Mouse (Mus musculus) cerebellum, postnatal 36 days (tissue): ENCODE measurements around the gene Tcf12.

Experiments used
- DNase-seq, 2 experiments: peaks; one replicate each; pipeline ENCODE4 v3.0.0; 2021 to 2022; ENCODE audit warnings: mixed read lengths in 2 of 2

The Tcf12 gene

DNA sequence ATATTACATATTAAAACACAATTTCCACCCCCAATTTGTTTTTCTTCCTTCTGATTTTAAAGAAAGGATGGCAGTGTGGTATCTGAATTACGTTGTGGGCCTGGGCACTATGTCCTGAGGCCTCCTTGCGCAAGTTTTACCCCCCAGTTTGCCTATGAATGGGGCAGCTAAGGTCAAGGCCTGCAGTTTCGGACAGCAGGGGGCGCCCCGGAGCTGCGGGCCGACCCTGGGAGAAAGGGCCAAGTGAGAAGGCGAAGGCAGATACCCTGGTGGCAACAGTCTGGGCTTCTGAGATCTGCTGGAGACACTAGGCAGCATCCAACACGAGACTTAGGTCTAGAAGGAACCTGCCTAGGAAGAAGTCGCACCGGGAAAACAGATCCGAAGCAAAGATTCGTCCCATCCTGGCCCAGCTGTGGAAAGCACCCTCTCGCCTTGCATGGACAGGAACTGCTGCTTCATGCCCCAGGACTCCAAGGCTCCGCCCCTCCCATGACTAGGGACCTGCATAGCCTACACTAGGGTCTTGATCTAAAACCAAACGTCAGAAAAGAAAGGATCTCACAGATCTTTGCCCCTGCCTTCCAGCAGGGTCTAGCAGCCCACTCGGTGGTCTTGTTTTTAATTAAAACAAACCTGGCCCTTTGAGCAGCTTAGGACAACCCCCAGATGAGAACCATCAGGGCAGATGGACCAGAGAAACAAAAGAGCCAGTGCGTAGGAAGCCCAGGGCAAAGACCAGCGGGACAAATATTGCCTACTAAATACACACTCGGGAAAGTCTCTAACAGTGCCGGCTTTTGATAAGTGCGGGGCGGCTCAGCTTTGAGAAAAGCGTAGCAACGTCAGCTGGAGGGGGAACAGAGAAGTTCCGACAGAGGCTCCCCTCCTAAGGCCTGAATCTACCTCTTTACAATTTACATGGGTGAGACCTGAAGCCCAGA is 279.6 kb downstream of the Tcf12 start:
- peak; percentile 63 to 71 for DNase-seq

DNA sequence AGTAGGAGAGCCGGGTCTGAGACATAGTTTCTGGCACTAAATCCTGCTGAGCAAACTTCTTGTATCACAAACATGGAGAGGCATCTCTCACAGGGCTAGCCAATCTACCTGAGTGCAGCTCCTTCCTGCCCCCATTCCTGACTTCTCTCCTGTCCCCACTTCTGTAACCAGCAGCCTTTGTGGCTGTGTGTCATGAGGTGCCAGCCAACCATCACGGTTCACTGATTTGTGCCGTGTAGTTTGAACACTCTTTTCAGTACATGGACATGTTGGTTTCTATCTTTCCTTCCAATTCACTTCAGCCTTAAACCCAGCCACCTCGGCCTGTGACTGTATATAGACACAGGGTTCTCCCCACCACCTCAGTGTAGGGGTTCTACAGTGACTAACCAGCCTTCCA is 280.7 kb downstream of the Tcf12 start:
- no peak for DNase-seq

DNA sequence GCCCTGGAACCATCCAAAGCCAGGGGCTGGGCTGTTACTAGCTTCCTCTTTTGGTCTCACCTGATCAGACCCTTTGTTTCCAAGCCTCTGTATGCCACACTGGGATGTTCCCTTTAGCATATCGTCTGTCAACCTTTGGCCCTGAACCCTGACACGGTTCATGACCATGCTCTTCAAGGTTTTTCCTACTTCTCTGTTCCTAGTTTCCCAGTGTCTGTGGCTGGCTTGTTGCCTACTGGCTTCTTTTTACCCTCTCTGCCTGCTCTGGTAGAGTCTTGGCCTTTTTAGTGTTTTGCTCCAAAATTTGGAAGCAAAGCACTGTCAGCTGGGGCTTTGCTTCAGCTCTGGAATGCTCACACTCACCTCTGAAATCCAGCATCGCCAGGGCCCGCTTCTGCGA is 281.3 kb downstream of the Tcf12 start:
- DNase-seq = no peak

DNA sequence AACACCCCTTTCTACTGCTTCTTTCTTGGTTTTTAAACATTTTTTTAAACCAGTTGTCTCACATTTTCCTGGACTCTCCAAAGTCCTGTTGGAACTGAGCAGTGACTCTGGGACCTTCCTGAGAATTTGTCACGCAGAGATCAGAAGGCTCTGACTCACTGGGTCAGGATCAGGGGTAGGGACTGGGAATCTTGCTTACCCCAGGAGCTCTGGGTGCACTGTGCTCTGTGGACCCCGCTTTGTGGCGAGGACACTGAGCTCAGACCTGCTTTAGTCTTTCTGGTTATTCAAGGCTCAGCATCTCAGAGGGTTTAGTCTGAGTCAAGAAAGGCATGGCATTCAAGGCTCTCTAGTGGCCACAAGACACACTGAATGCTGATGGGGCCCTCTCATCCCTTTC is 281.9 kb downstream of the Tcf12 start:
- DNase-seq = no peak

DNA sequence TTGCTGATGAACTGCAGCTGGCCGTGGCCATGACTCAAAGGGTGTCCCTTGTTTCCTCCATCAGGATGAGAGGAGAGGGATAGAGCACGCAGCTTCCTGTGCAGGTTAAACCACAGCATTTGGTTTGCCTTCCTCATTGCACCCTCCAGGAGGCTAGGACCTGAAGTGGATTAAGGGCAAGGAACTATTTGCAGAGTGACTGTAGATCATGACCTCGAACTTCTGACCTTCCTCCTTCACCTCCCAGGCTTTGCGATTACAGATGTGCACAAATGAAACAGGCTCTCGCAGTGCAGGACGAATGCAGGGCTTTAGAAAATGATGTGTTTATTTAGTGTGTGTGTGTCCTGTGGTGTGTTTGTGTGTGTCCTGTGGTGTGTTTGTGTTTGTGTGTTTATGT is 282.5 kb downstream of the Tcf12 start:
- DNase-seq = no peak

DNA sequence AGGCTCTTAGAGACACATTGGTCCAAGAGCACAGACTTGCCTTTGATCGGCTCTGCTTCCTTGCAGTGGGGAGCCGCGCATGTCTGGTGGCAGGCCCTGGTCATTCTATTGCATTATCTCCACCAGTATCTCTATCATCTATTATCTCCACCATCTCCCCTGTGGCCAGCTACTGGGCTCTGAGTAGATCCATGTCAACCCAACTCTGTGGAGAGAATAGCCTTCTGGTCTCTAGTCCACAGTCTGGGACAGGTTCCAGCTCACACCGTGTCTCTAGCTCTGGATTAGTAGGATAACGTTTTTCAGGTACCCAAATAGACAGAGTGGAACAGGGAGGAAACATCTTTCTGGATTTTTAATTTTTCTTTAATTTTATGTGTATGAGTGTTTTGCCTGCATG is 284.3 kb downstream of the Tcf12 start:
- DNase-seq = peak; percentile 65 to 68

DNA sequence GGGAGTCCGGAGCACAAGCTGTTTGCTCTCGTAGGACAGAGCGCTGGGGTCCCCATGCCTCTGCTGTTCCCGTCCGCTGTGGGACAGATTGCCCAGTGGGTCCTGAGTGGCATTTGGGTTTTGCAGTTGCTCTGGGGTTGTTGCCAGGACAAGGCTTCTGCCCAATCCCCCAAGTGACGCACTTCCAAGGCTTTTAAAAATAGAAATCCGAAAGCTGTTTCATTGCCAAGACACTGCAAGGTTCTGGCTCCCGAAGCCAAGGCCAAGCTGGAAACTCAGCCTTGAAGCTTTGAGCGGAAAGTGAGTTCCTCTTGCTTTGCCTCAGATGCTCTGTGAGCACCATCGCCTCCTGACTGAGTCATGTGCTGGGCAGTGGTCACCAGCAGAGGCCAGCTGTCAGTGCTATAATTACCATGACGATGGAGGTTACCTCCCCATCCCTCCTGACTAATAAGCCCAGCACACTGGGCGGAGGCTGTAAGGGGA is 285.6 kb downstream of the Tcf12 start:
- peak; percentile 80 to 88 for DNase-seq

DNA sequence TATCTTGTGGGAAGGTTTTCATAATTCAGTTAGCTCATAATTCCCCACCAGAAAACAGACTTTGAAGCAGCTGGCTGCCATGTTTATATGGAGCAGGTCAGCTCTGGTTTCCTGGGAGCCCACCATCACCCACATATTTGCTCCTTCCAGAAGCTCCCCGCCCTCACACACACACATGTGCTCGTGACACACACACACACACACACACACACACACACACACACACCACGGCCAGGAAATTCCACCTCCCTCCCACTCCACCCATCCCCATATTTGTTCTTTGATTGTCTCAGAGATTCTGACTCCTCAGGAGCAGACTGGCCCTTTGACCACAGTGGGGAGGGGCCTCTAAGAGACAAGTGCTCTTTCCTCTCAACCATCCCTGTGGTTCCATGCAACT is 289.7 kb downstream of the Tcf12 start:
- DNase-seq = no peak

DNA sequence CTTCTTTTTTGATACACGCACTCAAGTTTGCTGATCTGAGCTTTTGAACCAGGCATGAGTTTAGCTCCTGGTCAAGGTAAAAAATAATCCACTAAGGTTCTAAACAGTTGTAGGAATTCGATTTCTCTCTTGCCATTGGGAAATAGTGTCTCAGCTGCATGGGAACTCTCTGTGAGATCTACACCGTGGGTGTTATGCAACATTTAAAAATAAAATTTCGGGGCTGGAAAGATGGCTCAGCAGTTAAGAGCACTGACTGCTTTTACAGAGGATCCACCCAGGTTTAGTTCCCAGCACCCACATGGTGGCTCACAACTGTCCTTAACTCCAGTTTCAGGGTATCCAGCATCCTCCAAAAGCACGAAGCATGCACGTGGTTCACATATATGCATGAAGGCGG is 293.2 kb downstream of the Tcf12 start:
- DNase-seq = no peak

DNA sequence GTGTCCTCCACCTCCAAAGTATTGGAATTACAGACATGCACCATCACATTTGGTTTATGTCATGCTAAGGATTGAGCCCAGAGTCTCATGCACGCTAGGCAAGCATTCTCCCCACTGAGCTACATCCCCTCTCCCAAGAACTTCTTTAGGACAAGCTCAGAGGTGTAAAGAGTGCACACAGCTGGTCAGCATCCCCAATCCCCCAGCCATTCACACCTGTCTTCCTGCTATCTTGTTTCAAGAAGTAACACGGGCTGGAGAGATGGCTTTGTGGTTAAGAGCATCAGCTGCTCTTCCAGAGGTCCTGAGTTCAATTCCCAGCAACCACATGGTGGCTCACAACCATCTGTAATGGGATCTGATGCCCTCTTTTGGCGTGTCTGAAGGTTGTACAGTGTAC is 295.6 kb downstream of the Tcf12 start:
- no peak for DNase-seq

DNA sequence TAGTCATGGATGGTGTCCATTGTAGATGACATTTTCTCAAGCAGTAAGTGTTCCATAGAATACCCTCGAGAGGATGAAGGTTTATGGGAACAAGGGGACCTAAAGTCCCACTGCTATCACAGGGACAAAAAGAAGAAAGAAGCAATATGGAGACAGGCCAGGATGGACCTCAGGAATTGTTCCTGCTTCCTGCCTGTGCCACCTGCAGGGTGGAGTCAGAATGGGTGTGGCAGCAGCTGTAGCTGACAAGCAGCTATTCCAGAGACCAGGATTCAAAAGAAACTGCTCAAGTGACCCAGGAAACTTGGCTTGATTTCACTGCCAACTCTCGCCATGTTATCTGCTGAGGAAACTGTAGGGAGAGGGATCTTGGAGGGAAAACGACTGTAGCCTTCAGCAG is 298.1 kb downstream of the Tcf12 start:
- DNase-seq = no peak

DNA sequence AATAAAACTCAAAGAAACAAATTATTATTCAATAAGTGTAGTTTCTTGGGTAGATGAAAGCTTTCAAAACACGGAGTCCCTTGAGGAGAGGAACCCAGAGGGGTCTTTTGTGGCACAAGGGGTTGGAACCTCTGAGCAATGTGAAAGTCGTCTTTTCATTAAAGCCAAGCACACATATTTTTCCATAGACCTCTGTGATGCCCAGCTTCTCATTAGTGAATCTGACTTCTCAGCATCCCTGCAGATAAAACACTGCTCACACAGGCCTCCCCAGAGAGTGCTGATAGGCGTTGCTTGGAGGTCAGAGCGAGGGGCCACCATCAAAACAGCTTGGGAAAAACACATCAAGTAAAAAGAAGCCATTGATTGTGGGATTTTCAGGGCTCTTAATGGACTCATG is 298.8 kb downstream of the Tcf12 start:
- no peak for DNase-seq

DNA sequence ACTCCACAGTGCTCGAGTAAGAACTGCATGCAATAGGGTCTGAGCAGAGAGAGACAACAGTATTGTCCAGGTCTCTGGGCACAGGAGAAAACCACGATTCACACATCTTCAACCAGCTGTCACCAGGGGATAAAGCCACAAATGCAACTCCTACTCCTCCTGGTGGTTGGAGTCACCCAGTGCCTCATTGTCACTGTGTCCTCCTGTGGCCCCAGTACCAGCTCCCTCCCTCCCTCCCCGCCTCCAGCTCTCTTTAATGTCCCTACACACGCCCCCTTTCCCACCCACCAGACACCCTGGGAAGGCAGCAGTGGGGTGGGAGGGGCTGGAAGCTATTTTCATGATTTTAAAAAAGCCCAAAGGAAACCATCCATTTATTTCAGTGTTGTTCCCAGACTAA is 299.3 kb downstream of the Tcf12 start:
- no peak for DNase-seq

DNA sequence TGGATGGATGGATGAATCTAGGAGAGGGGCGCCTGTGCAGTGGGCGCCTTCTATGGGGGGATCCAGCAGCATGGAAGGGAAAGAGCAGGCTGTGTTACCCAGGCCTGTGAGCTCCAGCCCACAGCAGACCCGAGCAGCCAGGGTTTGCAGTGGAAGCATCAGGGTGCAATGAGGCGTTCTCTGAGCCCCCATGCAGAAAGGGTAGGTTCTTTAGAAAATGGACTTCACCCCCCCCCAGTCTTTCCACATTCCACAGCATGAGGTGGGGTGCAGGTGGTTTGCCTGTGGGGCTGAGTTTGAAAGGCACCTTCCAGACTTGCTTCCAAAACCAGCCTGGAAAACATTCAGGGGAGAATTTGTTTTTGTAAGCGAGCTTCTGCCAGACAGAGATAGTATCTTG is 300.3 kb downstream of the Tcf12 start:
- DNase-seq = no peak

DNA sequence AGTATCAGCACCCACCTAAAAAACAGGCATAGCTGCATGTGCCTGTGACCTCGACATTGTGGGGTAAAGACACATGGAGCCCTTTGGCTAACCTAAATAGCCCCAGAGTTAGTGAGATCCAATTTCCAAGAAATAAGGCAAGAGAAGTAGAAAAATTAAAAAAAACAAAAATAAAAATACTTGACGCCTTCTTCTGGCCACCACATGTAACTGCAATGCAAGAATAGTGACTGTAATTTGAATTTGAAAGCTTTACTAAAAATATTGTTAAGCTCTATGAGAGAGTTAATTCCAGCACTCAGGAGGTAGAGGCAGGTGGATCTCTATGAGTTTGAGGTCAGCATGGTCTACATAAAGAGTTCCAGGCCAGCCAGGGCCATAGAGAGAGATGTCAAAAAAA is 300.9 kb downstream of the Tcf12 start:
- DNase-seq = no peak

DNA sequence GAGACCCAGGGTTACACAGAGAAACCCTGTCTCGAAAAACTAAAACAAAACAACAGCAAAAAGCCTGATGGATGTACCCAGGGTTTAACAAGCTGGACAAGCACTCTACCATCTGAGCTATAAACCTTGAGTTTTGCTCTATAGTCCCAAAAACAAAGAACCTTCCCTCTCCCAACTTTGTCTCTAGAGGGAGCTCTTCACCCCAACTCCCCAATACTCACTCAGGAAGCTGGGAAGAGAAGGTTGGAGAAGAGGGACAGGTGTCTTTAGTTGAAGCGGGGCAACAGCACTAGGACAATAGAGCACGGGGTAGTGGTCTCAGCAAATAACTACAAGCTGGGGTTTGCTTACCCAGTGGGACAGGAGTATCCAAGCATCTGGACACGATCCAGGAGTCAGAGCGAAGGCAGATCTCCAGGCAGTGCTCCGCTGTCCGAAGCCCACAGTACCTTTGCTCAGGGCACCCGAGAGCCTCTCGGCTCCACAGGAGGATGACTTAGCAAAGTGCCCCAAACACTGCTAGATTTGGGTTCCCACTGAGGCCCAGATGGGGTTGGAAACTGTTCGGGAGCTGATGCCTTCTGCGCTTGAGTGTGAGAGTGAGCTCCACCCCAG is 302.9 kb downstream of the Tcf12 start:
- no peak for DNase-seq

DNA sequence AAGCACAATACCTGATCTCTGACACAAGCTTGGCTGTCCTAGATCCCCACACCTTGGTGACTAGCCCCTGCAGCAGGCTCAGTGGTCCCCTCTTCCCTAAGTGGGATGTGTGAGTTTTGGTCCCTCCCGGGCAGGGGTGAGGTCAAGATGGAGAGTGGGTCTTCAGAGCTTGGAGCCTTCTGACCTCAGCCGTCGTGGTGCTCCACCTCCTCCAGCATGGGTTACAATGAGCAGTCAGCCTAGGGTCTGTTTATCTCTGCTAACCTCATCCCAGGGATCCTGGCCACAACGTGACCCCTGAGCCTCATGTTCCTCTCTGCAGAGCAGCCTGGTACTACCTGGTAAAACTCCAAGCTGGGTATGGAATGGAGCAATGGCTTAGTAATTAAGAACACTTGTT is 303.9 kb downstream of the Tcf12 start:
- no peak for DNase-seq

DNA sequence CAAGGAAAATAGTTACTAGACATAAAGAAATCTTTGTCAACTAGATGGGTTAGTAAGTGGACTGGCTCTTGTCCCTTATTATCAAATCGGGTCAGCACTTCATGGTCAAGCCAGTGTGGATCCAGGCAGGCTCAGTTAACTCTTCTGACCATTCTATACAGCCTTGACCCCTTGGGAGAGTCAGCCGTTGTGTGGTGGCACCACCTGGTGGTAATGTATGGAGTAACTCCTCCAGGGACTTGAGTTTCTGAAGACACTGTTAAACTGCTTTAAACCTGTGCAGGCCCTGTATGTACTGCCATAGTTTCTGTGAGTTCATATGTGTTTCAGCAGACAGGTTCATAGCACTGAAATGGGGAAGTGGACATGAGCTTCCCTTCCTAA is 305.3 kb downstream of the Tcf12 start:
- peak; percentile 89 to 94 for DNase-seq

DNA sequence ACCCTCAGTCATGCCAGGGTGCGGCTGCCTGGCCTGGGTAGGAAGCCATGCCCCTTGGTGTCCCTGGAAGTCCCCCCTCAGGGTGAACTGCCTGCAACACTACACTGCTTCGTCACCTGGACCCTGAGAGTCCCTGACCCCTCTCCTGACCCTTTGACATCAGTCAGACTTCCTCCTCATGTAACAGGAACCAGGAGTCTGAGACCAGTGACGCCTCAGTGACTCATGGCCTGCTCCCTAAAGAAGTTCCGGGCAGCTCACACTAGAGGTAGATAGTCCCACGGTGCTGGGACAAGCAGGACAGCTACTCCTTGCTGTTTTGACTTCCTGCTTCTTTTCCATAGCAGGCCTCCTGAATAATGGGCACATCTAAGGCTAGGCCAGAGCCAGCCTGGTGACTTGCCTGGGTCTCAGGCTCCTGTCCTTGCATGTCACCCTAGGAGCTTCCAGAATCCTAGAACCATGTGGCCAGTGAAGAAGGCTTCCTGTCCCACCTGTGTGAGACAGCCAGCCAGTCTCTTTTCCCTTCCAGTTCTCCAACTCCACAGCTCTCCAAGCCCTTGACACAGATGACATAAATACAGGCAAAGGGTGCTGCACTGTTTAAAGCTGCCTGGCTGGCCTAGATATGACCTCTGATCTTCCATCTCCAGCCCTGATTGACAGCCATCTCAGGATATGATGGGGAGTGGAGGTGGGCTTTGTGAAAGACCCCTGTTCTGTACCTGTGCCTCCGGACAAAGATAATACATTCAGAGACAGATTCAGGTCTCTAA is 305.8 kb downstream of the Tcf12 start:
- no peak for DNase-seq

DNA sequence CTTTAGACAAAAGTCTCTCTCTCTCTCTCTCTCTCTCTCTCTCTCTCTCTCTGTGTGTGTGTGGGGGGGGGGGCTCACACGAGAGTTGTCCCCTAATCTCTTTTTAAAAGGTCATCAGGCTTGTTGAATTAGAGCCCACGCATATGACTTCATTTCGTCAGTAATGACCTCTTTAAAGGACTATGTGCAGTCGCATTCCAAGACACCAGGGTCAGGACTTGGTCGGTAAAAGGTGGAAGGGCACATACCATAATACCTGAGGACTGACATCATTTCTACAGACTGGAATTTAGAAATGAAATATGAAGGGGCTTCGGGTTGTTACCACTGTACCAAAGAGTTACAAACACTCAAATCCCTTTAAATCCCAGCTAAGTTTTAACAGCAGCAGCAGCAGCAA is 307.6 kb downstream of the Tcf12 start:
- DNase-seq = no peak

DNA sequence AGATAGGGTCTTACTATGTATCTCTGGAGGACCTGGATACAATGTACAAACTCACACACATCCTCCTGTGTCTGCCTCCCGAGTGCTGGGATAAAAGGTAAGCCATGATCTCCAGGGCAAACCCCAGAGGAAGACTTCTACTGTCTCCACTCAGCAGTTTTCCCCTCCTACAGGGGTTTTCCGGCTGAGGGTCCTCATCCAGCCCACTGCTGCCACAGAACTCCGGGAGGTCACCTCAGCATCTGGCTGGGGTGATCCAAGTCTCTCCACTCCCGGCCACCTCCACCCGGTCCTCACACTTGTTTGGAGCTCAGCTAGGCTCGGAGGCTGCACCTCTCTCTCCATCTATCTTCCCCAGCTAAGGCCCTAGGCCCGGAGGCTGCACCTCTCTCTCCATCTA is 308.4 kb downstream of the Tcf12 start:
- no peak for DNase-seq

DNA sequence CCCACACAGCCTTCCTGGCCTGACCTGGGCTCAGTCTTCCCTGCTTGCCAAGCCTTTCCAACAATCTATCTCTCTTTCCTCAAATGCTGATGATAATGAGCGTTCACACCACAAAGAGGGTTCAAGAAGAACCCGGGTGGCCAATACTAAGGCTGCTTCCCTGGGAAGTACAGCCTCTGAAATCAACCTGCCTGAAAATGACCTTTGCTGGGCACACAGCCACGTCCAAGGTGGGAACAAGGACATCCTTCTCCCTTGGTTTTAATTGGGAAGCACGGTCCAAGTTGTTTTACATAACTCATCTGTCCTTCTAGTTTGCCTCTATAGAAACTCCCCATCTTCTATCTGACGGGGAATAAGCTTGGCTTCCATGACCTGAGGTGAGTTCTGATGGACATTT is 312.1 kb downstream of the Tcf12 start:
- DNase-seq = no peak

DNA sequence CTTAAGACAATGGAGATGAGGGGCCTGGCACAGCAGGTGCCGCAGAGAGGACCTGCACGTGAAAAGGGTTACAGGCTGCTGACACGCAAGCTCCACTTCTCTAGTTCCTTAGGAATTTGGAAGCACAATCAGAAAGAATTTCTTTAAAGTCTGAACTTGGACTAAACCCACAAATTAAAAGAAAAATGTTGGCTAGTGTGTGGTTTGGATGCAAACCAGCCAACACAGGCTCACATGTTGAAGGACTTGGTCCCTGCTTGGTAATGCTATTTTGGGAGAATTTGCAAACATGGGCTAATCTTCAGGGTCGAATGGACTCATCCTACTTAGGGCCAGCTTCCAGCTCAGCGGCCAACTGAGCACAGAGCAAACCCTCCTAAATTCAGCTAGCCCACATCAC is 313.5 kb downstream of the Tcf12 start:
- no peak for DNase-seq
